13 mouse cellular contexts compared by ENCODE assay signal in genomic region chr13:25983659-25984058, GRCm38 (mm10).
"Had no signal": no experiment of that assay in that cellular context is flagged by ENCODE, and none has a peak within 500 bp of the region (broad histone marks: within the 10 kb centered on the region; RNA-seq: fewer than 3 reads in every experiment).

No protein-coding gene starts in this region.

- H3K9me3 ChIP-seq: limb, embryonic 15.5 days; liver, embryonic 12.5 days; midbrain, embryonic 10.5 days; neural tube, embryonic 12.5 days had no signal

- H3K9ac ChIP-seq: limb, embryonic 15.5 days; liver, embryonic 12.5 days; lung, embryonic 14.5 days; neural tube, embryonic 12.5 days had no signal

- H3K36me3 ChIP-seq: limb, embryonic 15.5 days; liver, embryonic 12.5 days; midbrain, embryonic 10.5 days; neural tube, embryonic 12.5 days had no signal

- ATAC-seq: liver, embryonic 12.5 days had no signal

- DNase-seq: kidney, postnatal 14 days; layer of hippocampus, adult 9-11 months; layer of hippocampus, postnatal 36 days; lung, embryonic 14.5 days; lung, postnatal 10 days; lung, postnatal 4 days; midbrain, embryonic 14.5 days; spleen, adult 18-20 months; thymus, postnatal 36 days had no signal

- H3K4me1 ChIP-seq: limb, embryonic 15.5 days; liver, embryonic 12.5 days; neural tube, embryonic 12.5 days had no signal

- H3K4me3 ChIP-seq: limb, embryonic 15.5 days; liver, embryonic 12.5 days; midbrain, embryonic 10.5 days; neural tube, embryonic 12.5 days had no signal

- H3K4me2 ChIP-seq: limb, embryonic 15.5 days; liver, embryonic 12.5 days; lung, embryonic 14.5 days; neural tube, embryonic 12.5 days had no signal

- H3K27me3 ChIP-seq: limb, embryonic 15.5 days; liver, embryonic 12.5 days; neural tube, embryonic 12.5 days had no signal

- H3K27ac ChIP-seq: limb, embryonic 15.5 days; liver, embryonic 12.5 days; midbrain, embryonic 10.5 days; neural tube, embryonic 12.5 days had no signal
